Mouse (Mus musculus) gastrocnemius, postnatal 14 days (tissue): ENCODE measurements around the gene Kctd5. TPM values are rescaled to one million over a fixed set of nuclear protein-coding genes. Genes with fewer than 3 reads are reported as not detected.

Experiments used
- DNase-seq: peaks from one replicate; pipeline ENCODE4 v3.0.0; 2021; ENCODE audit warnings: mixed read lengths
- intact Hi-C: fragments of 180-260 bp; cut with DNase I; formaldehyde crosslinking; loops from one replicate; pipeline ENCODE4 v1.15.1; 2025; ENCODE audit warnings: low total_unique reads
- microRNA-seq, 2 experiments: library from miRNA; unstranded; fragments of <30 nt; microRNA quantifications; one replicate each; pipeline ENCODE4 v1.2.0; 2021
- total RNA-seq, 2 experiments: library from RNA; stranded (reverse); gene quantifications; 2 replicates each; pipeline ENCODE4 v1.2.3; 2021

The Kctd5 gene
- total RNA-seq, 2 experiments from 2014 or later: 12.3 to 13.6 TPM

DNA sequence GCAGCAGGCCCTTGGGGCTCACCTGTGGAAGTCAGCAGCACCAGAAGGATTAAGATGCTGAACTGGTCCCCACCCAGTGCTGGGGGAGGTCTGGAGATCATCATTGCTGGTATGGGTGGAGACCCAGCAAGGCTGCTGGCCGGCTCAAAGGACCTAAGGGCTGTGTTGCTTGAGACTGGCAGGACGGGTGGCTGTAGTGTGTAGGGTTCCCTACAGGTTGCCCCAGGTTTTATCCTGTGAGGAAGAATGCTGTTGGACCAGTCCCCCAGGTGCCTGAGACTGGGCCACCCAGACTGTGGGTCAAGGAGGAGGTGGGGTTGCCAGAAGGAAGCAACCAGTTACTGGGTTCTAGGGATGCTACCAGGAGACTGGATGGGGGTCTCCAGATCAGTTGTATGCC, 75.4 kb downstream of the Kctd5 start, which contains the start of gene Prss22:
Gene Prss22, minus strand, starts transcription at position 200 of the 400 bp plus-strand sequence.
- intact Hi-C loops: no loop called here
- no peak for DNase-seq

Small RNA genes lying within 50 kb of the gene (microRNA-seq; reads per million reads assigned to microRNA genes)
- gene Gm27700: 0 reads per million in 2 experiments

Other genes with a start within 250 kb of the Kctd5 start
- 100 to 1,000 TPM; 321 to 328 TPM for gene Elob, start 244.3 kb downstream of the Kctd5 start, total RNA-seq
- gene Prss33, start 237.4 kb downstream of the Kctd5 start, total RNA-seq: not detected
- gene Prss32, start 229.6 kb downstream of the Kctd5 start, total RNA-seq: not detected
- under 1 TPM in 1 of 2 experiments, not detected in 1; 0.18 TPM for gene Prss41, start 229.3 kb downstream of the Kctd5 start, total RNA-seq
- not detected for gene Prss21, start 205.4 kb downstream of the Kctd5 start, total RNA-seq
- gene Dcpp1, start 192.6 kb downstream of the Kctd5 start, total RNA-seq: not detected
- gene Dcpp2, start 192.6 kb downstream of the Kctd5 start, total RNA-seq: not detected
- gene Dcpp3, start 156.0 kb downstream of the Kctd5 start, total RNA-seq: not detected
- not detected for gene Sbp, start 131.8 kb downstream of the Kctd5 start, total RNA-seq
- gene Sbpl, start 118.2 kb downstream of the Kctd5 start, total RNA-seq: not detected
- not detected for gene Prss30, start 92.9 kb downstream of the Kctd5 start, total RNA-seq
- not detected for gene Prss22, start 75.4 kb downstream of the Kctd5 start, total RNA-seq
- not detected for gene Prss27, start 35.3 kb downstream of the Kctd5 start, total RNA-seq
- gene Pdpk1, start 77.4 kb upstream of the Kctd5 start, total RNA-seq: 10 to 100 TPM; 39.5 to 41.3 TPM
- 10 to 100 TPM in 1 of 2 experiments, 1 to 10 TPM in 1; 9.5 to 13.5 TPM for gene Amdhd2, start 90.3 kb upstream of the Kctd5 start, total RNA-seq
- 100 to 1,000 TPM; 167 to 178 TPM for gene Atp6v0c, start 96.2 kb upstream of the Kctd5 start, total RNA-seq
- 1 to 10 TPM; 3.4 to 3.5 TPM for gene Tbc1d24, start 132.1 kb upstream of the Kctd5 start, total RNA-seq
- 1 to 10 TPM in 1 of 2 experiments, under 1 TPM in 1; 0.86 to 1.1 TPM for gene Ntn3, start 136.0 kb upstream of the Kctd5 start, total RNA-seq
- gene Tedc2, start 147.4 kb upstream of the Kctd5 start, total RNA-seq: 1 to 10 TPM; 1.9 to 2.3 TPM
- gene Ccnf, start 178.0 kb upstream of the Kctd5 start, total RNA-seq: 1 to 10 TPM; 2.4 to 2.7 TPM